Mouse (Mus musculus): ENCODE measurements around the gene 4930503E14Rik. TPM values are rescaled to one million over a fixed set of nuclear protein-coding genes. Genes with fewer than 3 reads are reported as not detected.
"Not testable (repeated sequence)": the region's sequence is repeated elsewhere in the genome, so short reads cannot be mapped to it uniquely, and the experiment has no call there.

Gene 4930503E14Rik
- total RNA-seq (2017) = not detected in 2 replicates

DNA sequence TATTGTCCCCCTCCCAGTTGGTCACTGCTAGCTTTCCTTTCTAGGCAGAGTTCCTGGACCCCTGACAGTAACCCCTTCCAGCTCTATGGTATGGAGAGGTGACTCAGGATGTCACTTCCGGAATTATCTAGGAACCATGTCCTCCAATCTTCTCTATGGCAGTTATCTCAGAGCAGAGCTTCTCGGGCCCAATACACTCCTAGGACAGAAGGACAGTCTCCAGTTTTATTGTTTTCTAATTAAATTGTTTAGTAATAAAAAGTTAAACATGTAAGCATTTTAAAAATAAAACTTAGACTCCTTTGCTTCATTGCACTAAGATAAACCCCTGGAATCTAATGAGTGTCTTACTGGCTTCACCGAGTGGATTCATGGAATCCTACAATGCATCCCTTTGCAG is at the start of gene 4930503E14Rik:
Gene 4930503E14Rik (minus strand): TSS at position 101 of the 400 bp plus-strand sequence.
- not testable (repeated sequence) for ATAC-seq (replicated peaks; ENCODE audit: low read depth, poor library complexity, severe bottlenecking)

DNA sequence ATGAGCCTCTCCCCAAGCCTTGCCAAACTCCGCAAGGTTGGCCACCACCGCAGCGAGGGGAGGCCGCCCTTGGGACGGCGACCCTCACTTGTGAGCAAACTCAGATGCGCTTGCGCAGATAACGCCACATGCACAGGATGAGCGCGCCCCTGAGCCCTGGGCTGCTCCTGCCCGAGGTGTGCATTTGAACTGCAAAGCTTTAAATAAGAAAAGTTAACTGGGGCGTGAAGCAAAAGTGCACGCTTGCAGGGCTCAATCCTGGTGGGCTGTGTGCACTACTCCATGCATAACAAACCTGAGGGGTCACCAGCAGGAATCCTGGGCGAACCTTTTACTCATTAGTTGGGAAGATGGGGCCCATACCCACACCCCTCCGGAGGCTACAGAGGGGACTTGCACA is 35.0 kb upstream of the 4930503E14Rik start:
- ATAC-seq (replicated peaks; ENCODE audit: low read depth, poor library complexity, severe bottlenecking) = no peak

DNA sequence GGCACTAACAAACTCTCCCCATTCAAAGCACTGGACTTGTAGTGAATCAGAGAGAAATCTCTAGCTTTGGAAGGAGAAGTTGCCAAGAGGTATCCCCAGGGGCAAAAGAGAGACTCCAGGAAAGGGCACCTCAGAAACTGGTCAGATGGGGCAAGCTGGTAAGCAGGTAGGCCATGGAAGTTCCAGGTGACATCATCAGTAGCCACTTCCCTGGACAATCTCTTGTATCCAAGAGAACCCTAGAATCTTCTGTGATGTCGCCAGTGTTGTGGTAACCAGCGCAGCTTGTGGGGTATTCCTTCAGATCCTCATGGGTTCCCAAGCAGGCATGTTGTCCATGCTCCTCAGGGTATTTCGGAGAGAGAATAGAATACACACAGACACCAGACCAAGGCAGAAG is 15.7 kb downstream of the 4930503E14Rik start, which contains the start of gene Gm8212:
Gene Gm8212 (plus strand): TSS at position 301 of the 400 bp plus-strand sequence.
- ATAC-seq (replicated peaks; ENCODE audit: low read depth, poor library complexity, severe bottlenecking) = not testable (repeated sequence)

DNA sequence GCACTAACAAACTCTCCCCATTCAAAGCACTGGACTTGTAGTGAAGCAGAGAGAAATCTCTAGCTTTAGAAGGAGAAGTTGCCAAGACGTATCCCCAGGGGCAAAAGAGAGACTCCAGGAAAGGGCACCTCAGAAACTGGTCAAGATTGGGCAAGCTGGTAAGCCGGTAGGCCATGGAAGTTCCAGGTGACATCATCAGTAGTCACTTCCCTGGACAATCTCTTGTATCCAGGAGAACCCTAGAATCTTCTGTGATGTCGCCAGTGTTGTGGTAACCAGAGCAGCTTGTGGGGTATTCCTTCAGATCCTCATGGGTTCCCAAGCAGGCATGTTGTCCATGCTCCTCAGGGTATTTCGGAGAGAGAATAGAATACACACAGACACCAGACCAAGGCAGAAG is 89.5 kb downstream of the 4930503E14Rik start, which contains the start of gene Gm3327:
Gene Gm3327 (plus strand): TSS at position 301 of the 400 bp plus-strand sequence.
- not testable (repeated sequence) for ATAC-seq (replicated peaks; ENCODE audit: low read depth, poor library complexity, severe bottlenecking)

Other genes with a start within 250 kb of the 4930503E14Rik start
- not detected in 2 replicates for gene Ang6, start 211.0 kb downstream of the 4930503E14Rik start, total RNA-seq (2017)
- 6.4 and 7.2 TPM in 2 replicates for gene Ear2, start 110.6 kb downstream of the 4930503E14Rik start, total RNA-seq (2017)
- not detected in 2 replicates for gene Gm3327, start 89.4 kb downstream of the 4930503E14Rik start, total RNA-seq (2017)
- gene Gm8212, start 15.6 kb downstream of the 4930503E14Rik start, total RNA-seq (2017) = not detected in 2 replicates
- not detected in 2 replicates for gene Gm8220, start 72.3 kb upstream of the 4930503E14Rik start, total RNA-seq (2017)
- not detected in 2 replicates for gene Gm5930, start 125.3 kb upstream of the 4930503E14Rik start, total RNA-seq (2017)
- not detected in 2 replicates for gene Gm8229, start 152.1 kb upstream of the 4930503E14Rik start, total RNA-seq (2017)
- not detected in 2 replicates for gene Gm3371, start 197.4 kb upstream of the 4930503E14Rik start, total RNA-seq (2017)
- gene Gm8232, start 220.4 kb upstream of the 4930503E14Rik start, total RNA-seq (2017) = not detected in 2 replicates